Mouse (Mus musculus) E14TG2a.4 (cell line): ENCODE measurements around the gene Kcnn3.

Experiments
- H3K27me3 ChIP-seq: 2 replicates; pipeline ENCODE4 v1.6.1; 2014; ENCODE audit warnings: low read length, control low read depth; ENCODE audit not compliant: insufficient read depth
- H3K36me3 ChIP-seq: 2 replicates; pipeline ENCODE4 v1.6.1; 2014; ENCODE audit warnings: low read length, control low read depth; ENCODE audit not compliant: insufficient read depth
- H3K4me1 ChIP-seq: replicated peaks from 2 replicates; pipeline ENCODE4 v1.6.1; 2014; ENCODE audit warnings: low read depth, low read length, control low read depth
- H3K4me3 ChIP-seq: replicated peaks from 2 replicates; pipeline ENCODE4 v1.5.1; 2014; ENCODE audit warnings: mild to moderate bottlenecking, low read length
- H3K9me3 ChIP-seq: 2 replicates; pipeline ENCODE4 v1.6.1; 2014; ENCODE audit warnings: low read length, control low read depth
- CTCF ChIP-seq: conservative IDR thresholded peaks from 2 replicates; pipeline ENCODE4 v1.5.1; 2014; ENCODE audit warnings: low read length
- NANOG ChIP-seq: IDR thresholded peaks from 2 replicates; pipeline ENCODE4 v1.6.1; 2014; ENCODE audit warnings: borderline replicate concordance, low read length, mixed read lengths
- POU5F1 ChIP-seq: IDR thresholded peaks from 2 replicates; pipeline ENCODE4 v1.6.1; 2014; ENCODE audit warnings: low read length, borderline replicate concordance

Gene Kcnn3

DNA sequence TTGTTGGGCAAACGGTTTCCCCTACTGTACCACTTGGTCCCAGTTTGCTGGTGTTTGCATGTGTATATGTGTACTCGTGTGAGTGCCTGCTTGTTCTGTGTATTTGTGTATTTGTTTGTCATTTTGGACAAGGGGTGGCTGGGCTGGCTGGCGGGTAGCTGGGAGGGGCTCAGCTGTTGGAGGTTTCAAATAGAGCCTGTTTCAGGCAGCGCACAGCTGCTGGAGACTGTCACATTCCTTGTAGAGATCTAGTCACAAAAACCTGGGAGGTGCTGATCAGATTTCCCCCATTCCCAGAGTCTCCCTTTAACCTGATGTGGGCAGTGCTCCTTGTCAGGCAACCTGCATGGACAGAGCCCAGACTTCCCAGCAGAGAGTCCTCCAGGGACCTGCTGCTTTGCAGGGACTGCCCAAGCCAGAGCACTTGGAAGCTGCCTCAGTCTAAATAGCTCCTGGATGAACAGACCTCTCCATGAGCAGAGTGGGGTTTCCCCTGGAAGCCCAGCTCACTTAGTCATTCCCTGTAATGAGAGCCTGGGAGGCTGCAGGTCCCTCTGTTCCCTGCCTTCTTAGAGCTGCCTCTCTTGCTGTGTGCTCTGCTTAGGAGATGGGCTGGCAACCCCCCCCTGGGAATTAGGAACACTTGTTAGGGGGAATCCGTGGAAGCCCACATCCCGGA lies 2.6 kb downstream of the Kcnn3 start:
- Histone ChIP-seq H3K27me3 (peaks cover 60% of the 10 kb centered on the region), H3K9me3 (no peaks in the 10 kb centered on the region), H3K4me1 (peaks cover 38% of the 10 kb centered on the region), H3K4me3 (peak overlapping the region; percentile 32; the same call in 1 of the 2 replicates), H3K36me3 (no peaks in the 10 kb centered on the region)
- TF ChIP-seq POU5F1 (no peak), CTCF (no peak), NANOG (no peak)

DNA sequence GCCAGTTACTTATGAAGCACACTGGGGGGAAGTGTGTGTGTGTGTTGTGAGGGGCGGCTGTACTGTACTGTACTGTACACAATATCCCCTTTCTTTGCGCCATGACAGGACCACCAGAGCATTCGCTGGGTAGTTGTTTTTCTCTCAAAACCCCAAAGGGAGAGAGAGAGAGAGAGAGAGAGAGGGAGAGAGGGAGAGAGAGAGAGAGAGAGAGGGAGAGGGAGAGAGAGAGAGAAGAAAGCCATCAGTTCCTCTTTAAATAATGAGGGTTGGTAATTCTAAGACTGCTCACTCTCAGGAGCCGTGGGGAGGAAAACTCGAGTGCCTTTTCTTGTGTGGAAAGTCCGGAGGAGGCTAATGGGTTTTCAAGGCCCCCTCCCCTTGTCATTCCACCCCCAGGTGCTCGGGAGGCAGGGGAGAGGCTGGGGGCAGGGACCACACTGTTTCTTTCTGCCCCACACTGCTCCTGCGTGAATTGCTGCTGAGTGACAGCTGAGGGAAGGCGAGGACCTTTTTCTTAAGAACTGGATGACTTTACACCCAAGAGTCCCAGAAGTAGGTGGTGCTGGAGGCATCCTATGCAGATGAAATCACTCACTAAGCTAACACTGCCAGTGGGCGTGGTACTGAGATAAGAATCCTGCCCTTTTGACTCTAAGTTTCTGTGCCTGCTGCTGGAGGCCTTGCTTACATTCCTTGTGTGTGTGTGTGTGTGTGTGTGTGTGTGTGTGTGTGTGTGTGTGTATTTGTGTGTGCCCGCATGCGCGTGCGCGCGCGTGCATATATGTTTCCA lies 6.5 kb downstream of the Kcnn3 start:
- H3K27me3 ChIP-seq = peaks cover 44% of the 10 kb centered on the region
- TF ChIP-seq CTCF (no peak), NANOG (no peak), POU5F1 (no peak)
- no peak overlapping the region for H3K4me3 ChIP-seq
- H3K4me1 ChIP-seq = peaks cover 20% of the 10 kb centered on the region
- H3K9me3 ChIP-seq = no peaks in the 10 kb centered on the region
- no peaks in the 10 kb centered on the region for H3K36me3 ChIP-seq

DNA sequence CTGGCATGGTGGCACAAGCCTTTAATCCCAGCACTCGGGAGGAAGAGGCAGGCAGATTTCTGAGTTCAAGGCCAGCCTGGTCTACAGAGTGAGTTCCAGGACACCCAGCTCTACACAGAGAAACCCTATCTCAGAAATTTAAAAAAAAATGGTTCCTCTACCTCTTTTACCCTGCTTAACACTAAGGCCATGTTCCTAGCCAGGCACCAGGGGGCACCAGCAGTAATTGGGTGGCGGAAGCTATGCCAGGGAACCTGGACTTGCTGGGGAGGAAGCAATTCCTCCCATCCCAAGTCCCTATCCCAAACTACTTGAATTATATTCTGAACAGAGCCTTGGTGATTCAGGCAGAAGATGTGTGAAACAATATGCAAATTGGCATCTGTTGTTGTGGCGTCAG lies 9.8 kb downstream of the Kcnn3 start:
- no peak overlapping the region for H3K4me3 ChIP-seq
- no peak for TF ChIP-seq POU5F1
- no peak for TF ChIP-seq CTCF
- no peak for TF ChIP-seq NANOG
- H3K9me3 ChIP-seq = no peaks in the 10 kb centered on the region
- no peaks in the 10 kb centered on the region for H3K36me3 ChIP-seq
- peaks cover 28% of the 10 kb centered on the region for H3K27me3 ChIP-seq
- H3K4me1 ChIP-seq = peaks cover 4% of the 10 kb centered on the region

DNA sequence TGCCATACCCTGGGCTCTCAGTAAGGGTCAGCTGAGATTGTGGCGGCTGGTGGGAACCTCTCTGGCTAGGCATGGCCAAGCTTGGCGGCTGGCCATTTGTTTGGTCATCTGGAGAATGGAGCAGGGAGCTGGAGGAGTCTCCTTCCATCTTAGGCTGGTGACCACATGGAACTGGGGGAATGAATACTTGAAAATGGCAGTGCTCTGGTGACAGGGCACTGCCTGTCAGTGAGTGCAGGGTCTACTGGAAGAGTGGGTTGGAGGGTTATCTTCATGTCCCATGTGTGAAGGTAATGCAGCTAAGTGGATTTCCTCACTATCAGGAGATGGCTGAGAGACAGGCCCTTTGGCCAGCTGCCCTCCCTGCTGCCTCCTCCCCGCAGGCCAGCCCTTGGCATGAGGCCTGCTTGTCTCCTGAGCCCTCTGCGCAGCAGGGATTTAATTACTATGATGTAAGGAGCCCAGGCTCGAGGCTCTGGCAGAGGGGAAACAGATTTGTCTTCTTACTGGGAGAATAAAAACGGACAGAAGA lies 14.7 kb downstream of the Kcnn3 start:
- no peaks in the 10 kb centered on the region for H3K9me3 ChIP-seq

DNA sequence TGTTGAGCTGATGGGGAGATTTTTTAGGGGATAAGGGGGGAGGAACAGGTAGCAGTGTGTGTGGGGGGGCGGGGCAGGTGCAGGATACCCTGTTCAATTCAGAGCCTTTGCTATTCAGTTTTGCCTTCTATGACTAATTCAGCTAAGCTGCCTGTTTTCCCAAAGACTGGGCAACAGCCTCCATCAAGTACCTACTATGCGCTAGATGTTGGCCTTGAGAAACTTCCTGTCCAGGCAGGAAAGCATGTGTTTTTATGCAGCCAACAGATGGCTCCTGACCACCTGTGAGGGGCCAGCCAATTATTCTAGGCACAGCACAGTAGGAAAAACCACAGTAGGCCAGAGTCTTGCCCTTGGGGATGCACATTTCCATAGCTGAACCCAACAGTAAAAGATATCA lies 15.2 kb downstream of the Kcnn3 start:
- no peaks in the 10 kb centered on the region for H3K4me1 ChIP-seq
- no peaks in the 10 kb centered on the region for H3K9me3 ChIP-seq
- no peaks in the 10 kb centered on the region for H3K36me3 ChIP-seq
- peaks cover 34% of the 10 kb centered on the region for H3K27me3 ChIP-seq
- no peak overlapping the region for H3K4me3 ChIP-seq
- no peak for TF ChIP-seq NANOG
- no peak for TF ChIP-seq CTCF
- TF ChIP-seq POU5F1 = no peak

More for the DNA sequence above, 14.7 kb downstream of the Kcnn3 start:
- no peak for TF ChIP-seq NANOG
- TF ChIP-seq CTCF = no peak
- no peak for TF ChIP-seq POU5F1
- Histone ChIP-seq H3K4me1 (no peaks in the 10 kb centered on the region), H3K36me3 (no peaks in the 10 kb centered on the region), H3K27me3 (peaks cover 30% of the 10 kb centered on the region), H3K4me3 (no peak overlapping the region)

DNA sequence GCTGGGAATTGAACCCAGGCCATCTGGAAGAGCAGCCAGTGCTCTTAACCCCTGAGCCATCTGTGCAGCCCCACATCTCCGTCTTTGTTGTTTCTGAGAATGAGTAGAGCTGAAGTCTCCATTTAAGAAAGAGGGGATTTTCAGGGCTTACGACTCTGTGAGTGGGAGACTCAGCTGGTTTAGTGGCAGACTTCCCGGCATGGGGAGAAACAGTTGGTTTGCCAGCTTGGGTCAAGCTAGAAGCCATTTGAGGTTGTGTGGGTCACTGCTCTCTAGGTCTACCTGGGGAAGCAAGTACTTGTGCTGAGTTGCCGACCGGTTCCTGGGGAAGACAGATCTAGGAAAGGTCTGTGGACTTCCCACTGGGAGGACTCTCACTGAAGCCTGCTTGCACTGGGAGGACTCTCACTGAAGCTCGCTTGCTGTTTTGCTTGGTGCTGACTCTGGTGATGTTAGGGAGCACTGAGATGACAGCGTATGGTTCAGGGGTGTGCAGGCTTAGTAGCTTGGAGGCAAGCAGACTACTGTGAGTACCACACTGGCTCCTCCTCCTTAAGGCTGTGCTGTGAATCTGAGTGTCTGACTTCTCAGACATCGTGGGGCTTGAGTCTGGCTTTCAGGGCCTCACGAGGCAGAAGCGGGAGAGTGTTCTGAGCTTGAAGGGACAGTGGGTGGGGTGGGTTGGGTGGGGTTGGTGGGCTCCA lies 19.2 kb downstream of the Kcnn3 start:
- TF ChIP-seq POU5F1 (no peak), CTCF (no peak), NANOG (no peak)
- H3K36me3 ChIP-seq = no peaks in the 10 kb centered on the region
- H3K27me3 ChIP-seq = peaks cover 27% of the 10 kb centered on the region
- H3K4me3 ChIP-seq = no peak overlapping the region
- H3K4me1 ChIP-seq = no peaks in the 10 kb centered on the region
- no peaks in the 10 kb centered on the region for H3K9me3 ChIP-seq

DNA sequence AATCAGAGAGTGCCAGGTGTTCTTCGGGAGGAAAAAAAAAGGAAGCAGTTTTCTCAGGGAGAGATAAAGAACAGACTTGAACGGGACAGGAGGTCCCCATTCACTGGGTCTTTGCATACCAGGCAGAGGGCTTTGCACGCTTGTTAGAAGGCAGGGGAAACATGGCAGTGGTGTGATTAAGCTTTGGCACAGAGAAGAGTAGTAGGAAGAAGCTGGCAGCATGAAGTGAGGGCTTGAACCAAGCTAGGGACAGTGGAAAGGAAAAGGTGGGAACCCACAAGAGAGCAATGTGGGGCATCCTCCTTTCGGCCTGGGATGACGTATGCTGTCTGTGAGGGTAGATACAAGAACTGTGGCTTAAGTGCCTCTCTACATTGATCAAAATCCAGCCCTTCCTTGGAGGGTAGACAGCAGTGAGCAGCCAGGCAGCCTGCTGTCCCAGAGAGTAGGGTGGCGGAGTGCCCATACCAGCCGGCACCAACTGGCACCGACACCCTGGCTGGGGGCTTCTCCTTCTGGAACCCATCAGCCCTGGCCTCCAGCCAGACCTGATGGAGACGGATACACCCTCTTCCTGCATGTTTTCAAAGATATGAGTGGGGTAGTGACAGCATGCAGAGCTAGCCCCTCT lies 19.9 kb downstream of the Kcnn3 start:
- no peaks in the 10 kb centered on the region for H3K4me1 ChIP-seq
- H3K27me3 ChIP-seq = peaks cover 23% of the 10 kb centered on the region
- no peak overlapping the region for H3K4me3 ChIP-seq
- no peaks in the 10 kb centered on the region for H3K9me3 ChIP-seq
- no peaks in the 10 kb centered on the region for H3K36me3 ChIP-seq
- no peak for TF ChIP-seq CTCF
- TF ChIP-seq NANOG = no peak
- TF ChIP-seq POU5F1 = no peak

DNA sequence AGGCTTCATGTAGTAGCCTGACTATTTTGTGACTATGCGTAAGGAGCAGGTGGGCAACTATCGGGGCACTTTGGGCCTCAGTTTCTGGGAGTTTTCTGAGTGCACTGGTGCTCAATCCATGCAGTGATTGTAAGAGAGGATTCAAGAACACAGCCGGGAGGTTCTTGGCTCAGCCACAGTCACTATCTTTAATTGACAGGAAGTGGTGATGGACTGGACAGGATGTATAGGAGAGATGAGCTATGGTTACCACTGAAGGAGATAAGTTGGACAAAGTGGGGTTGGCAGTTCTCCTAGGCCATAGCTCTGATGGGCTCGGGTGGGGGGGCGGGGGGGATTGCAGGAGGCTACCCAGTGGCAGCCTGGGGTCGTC lies 20.4 kb downstream of the Kcnn3 start:
- no peak for TF ChIP-seq CTCF
- TF ChIP-seq POU5F1 = no peak
- no peak for TF ChIP-seq NANOG
- H3K4me1 ChIP-seq = no peaks in the 10 kb centered on the region
- H3K4me3 ChIP-seq = no peak overlapping the region
- no peaks in the 10 kb centered on the region for H3K9me3 ChIP-seq
- no peaks in the 10 kb centered on the region for H3K36me3 ChIP-seq
- H3K27me3 ChIP-seq = peaks cover 23% of the 10 kb centered on the region
